11 mouse cellular contexts compared by ENCODE assay signal in the genomic region with DNA sequence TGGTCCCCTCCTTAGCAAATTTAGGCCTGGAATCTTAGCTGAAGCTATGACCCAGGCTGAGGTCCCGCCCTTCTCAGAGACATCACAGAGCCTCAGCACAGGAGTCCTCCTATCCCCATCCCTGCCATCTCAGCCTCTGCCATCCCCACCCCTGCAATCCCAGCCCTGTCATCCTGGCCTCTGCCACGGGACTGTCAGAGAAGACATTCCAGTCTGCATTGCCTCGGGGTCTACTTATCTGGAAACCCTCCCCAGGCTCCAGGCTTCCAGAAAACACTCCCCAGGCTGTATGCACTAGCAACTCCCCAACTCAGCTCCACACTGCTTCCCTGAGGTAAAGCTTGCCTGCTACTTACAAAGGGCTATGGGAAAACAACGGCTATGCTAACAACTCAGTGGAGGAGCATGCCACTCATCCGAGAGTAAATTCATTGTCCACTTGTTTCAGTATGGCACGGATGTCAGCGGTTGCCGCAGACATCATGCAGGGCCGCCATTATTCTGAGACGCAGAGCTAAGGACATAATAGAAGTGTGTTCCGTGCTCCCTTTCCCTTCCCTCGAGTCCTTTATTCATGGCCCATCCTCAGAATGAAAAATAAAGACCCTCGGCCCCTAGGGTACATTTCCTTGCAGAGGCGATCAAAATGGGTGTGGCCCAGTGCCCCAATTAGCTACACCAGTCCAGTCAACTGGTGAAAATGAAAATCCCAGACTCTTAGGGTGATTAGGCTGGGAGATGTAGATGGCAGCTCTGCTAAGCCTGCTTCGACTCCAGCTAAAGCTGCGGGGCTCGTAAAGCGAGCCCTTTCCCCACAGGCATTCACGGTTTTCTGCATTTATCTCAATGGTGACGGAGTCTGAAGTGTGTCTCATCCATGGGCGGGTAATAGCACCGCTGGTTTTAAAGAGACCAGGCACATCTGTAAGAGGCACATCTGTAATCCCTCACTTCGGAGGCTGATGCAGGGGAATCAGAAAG. TPM values are rescaled to one million over a fixed set of nuclear protein-coding genes. Genes with fewer than 3 reads are reported as not detected.
DNase-seq lines count a peak whose midpoint lies in the region; ATAC-seq and TF ChIP-seq lines count a peak whose summit lies in the region.
"Had no signal": no experiment of that assay in that cellular context is flagged by ENCODE, and none has a peak within 500 bp of the region (broad histone marks: within the 10 kb centered on the region; RNA-seq: fewer than 3 reads in every experiment).

No protein-coding gene starts in this region.

- no peaks in the 10 kb centered on the region for H3K27me3 ChIP-seq in embryonic facial prominence, embryonic 15.5 days
- no peaks in the 10 kb centered on the region for H3K27me3 ChIP-seq in hindbrain, embryonic 14.5 days (ENCODE audit: control insufficient read depth, insufficient read depth, low read length)
- no peaks in the 10 kb centered on the region for H3K27me3 ChIP-seq in midbrain, embryonic 16.5 days (ENCODE audit: control insufficient read depth, insufficient read depth, low read depth, low read length)

- peak overlapping the region; percentile 3 to 19; a peak in 2 of 4 replicates for H3K4me3 ChIP-seq in ES-E14 (ENCODE audit: insufficient read depth in 1 of 2, low read depth in 1 of 2, low read length in 2 of 2, poor library complexity in 1 of 2, severe bottlenecking in 1 of 2)
- H3K4me3 ChIP-seq in embryonic facial prominence, embryonic 15.5 days (replicated peaks), result no peak overlapping the region
- no peak overlapping the region for H3K4me3 ChIP-seq in hindbrain, embryonic 14.5 days (replicated peaks; ENCODE audit: low read length)
- no peak overlapping the region for H3K4me3 ChIP-seq in midbrain, embryonic 16.5 days (ENCODE audit: low read depth, low read length)
- H3K4me3 ChIP-seq: erythroblast, embryonic 14.5 days had no signal

- in situ Hi-C loops in ES-E14 (cut with MboI; ENCODE audit: low sequenced_read_pairs in 2 of 2, unreplicated experiment in 2 of 2), result no loop called here

- ATAC-seq in embryonic facial prominence, embryonic 15.5 days (ENCODE audit: insufficient number of reproducible peaks, low FRiP score, low TSS enrichment, low read depth), result no peak
- peak; percentile 52; the same call in 1 of the 2 replicates for ATAC-seq in hindbrain, embryonic 14.5 days (ENCODE audit: low FRiP score)
- peak; percentile 49 for ATAC-seq in midbrain, embryonic 16.5 days

- 0 out of 2 replicates have a peak overlapping the region, but pooled peaks have one; percentile 42 for H3K27ac ChIP-seq in ES-E14 (ENCODE audit: insufficient read depth, low read depth, low read length, poor library complexity, severe bottlenecking)
- H3K27ac ChIP-seq in embryonic facial prominence, embryonic 15.5 days (replicated peaks), result peak overlapping the region; percentile 65; the same call in 1 of the 2 replicates
- H3K27ac ChIP-seq in hindbrain, embryonic 14.5 days, result peak overlapping the region; percentile 57
- peak overlapping the region; percentile 70 for H3K27ac ChIP-seq in midbrain, embryonic 16.5 days (ENCODE audit: low read length)

- peaks cover 8 to 20% of the 10 kb centered on the region in 2 experiments for H3K4me1 ChIP-seq in ES-E14 (ENCODE audit: control insufficient read depth in 2 of 2, insufficient read depth in 2 of 2, low read length in 2 of 2, poor library complexity in 1 of 2)
- H3K4me1 ChIP-seq in embryonic facial prominence, embryonic 15.5 days, result peaks cover 42% of the 10 kb centered on the region
- H3K4me1 ChIP-seq in hindbrain, embryonic 14.5 days (replicated peaks; ENCODE audit: control insufficient read depth, insufficient read depth, low read length), result peaks cover 19% of the 10 kb centered on the region
- H3K4me1 ChIP-seq in midbrain, embryonic 16.5 days (ENCODE audit: control insufficient read depth, insufficient read depth, low read length), result peaks cover 13% of the 10 kb centered on the region

- no peak overlapping the region for H3K9ac ChIP-seq in ES-E14 (ENCODE audit: insufficient read depth, low read depth, low read length, poor library complexity, severe bottlenecking)
- no peak overlapping the region for H3K9ac ChIP-seq in embryonic facial prominence, embryonic 15.5 days
- peak overlapping the region; percentile 9; the same call in 1 of the 2 replicates for H3K9ac ChIP-seq in hindbrain, embryonic 14.5 days
- H3K9ac ChIP-seq in midbrain, embryonic 16.5 days (ENCODE audit: low read depth, low read length), result peak overlapping the region; percentile 3

- 60% methylated on average over 23 of the region's 23 CpGs for WGBS in embryonic facial prominence, embryonic 15.5 days
- 13% methylated on average over 23 of the region's 23 CpGs for WGBS in hindbrain, embryonic 14.5 days
- WGBS in midbrain, embryonic 16.5 days, result 14% methylated on average over 23 of the region's 23 CpGs

- H3K9me3 ChIP-seq in ES-E14 (ENCODE audit: control insufficient read depth, insufficient read depth, low read depth, low read length), result no peaks in the 10 kb centered on the region
- H3K9me3 ChIP-seq in embryonic facial prominence, embryonic 15.5 days (replicated peaks), result no peaks in the 10 kb centered on the region
- peaks cover 4% of the 10 kb centered on the region for H3K9me3 ChIP-seq in hindbrain, embryonic 14.5 days (ENCODE audit: control insufficient read depth, low read length)
- H3K9me3 ChIP-seq in midbrain, embryonic 16.5 days (replicated peaks; ENCODE audit: control insufficient read depth, low read length, poor library complexity, severe bottlenecking), result no peaks in the 10 kb centered on the region

- H3K4me2 ChIP-seq in embryonic facial prominence, embryonic 15.5 days (replicated peaks), result no peak overlapping the region
- peak overlapping the region; percentile 35 for H3K4me2 ChIP-seq in hindbrain, embryonic 14.5 days (replicated peaks)
- H3K4me2 ChIP-seq in midbrain, embryonic 16.5 days (ENCODE audit: low read length), result peak overlapping the region; percentile 39

- H3K36me3 ChIP-seq in ES-E14 (ENCODE audit: control insufficient read depth, insufficient read depth, low read length, poor library complexity, severe bottlenecking), result no peaks in the 10 kb centered on the region
- H3K36me3 ChIP-seq in embryonic facial prominence, embryonic 15.5 days, result no peaks in the 10 kb centered on the region
- H3K36me3 ChIP-seq in hindbrain, embryonic 14.5 days (replicated peaks; ENCODE audit: control insufficient read depth, insufficient read depth), result no peaks in the 10 kb centered on the region
- no peaks in the 10 kb centered on the region for H3K36me3 ChIP-seq in midbrain, embryonic 16.5 days (ENCODE audit: control insufficient read depth, insufficient read depth, low read length)

- DNase-seq in ES-E14 (ENCODE audit: low read depth, low spot score), result no peak
- DNase-seq in hindbrain, embryonic 14.5 days (ENCODE audit: low spot score), result no peak
- DNase-seq in B cell, adult 2 months, result no peak
- DNase-seq in kidney, adult 11 months, result no peak
- DNase-seq in right cerebral cortex, postnatal 36 days (ENCODE audit: low spot score in 2 of 2), result no peak
- DNase-seq in thymus, postnatal 10 days (ENCODE audit: low spot score in 2 of 2), result no peak
- DNase-seq: lung, adult 18-20 months; right cerebral cortex, postnatal 14 days had no signal

TF ChIP-seq in ES-E14, 5 proteins besides CTCF, POLR2A, EP300 and RAD21:
- TF ChIP-seq MAFK (IDR thresholded peaks at IDR 0.05; ENCODE audit: insufficient read depth, low read depth, low read length), result no peak
- no peak for TF ChIP-seq ZNF384 (IDR thresholded peaks at IDR 0.05; ENCODE audit: low read depth, low read length)
- no peak for TF ChIP-seq CHD2 (IDR thresholded peaks at IDR 0.05; ENCODE audit: low read depth, low read length)
- no peak for TF ChIP-seq HCFC1 (IDR thresholded peaks at IDR 0.05; ENCODE audit: borderline replicate concordance, insufficient read depth, low read length)
- no peak for TF ChIP-seq ZC3H11A (IDR thresholded peaks at IDR 0.05; ENCODE audit: borderline replicate concordance, low read depth, low read length)

RNA-seq across cellular contexts. Expression of a gene that starts 29.1 kb away (rescaled TPM):
- total RNA-seq in ES-E14 (2012; rRNA removed), result 12.3 and 13.0 TPM in 2 replicates
- 15.8 and 16.0 TPM in 2 replicates for polyA plus RNA-seq in embryonic facial prominence, embryonic 15.5 days (2015; fragmentation: Nextera tagmentation; extraction: Ambion mirVana)
- 2.8 and 3.0 TPM in 2 replicates for polyA plus RNA-seq in hindbrain, embryonic 14.5 days (2014; fragmentation: Nextera tagmentation; extraction: Ambion mirVana)
- 1.5 and 1.8 TPM in 2 replicates for polyA plus RNA-seq in midbrain, embryonic 16.5 days (2015; fragmentation: Nextera tagmentation; extraction: Ambion mirVana)

RNA-seq across cellular contexts. Expression of a gene that starts 44.0 kb away (rescaled TPM):
- total RNA-seq in ES-E14 (2012; rRNA removed), result 20.2 and 22.9 TPM in 2 replicates
- polyA plus RNA-seq in embryonic facial prominence, embryonic 15.5 days (2015; fragmentation: Nextera tagmentation; extraction: Ambion mirVana), result 51.3 and 53.6 TPM in 2 replicates
- polyA plus RNA-seq in hindbrain, embryonic 14.5 days (2014; fragmentation: Nextera tagmentation; extraction: Ambion mirVana), result 26.8 and 30.9 TPM in 2 replicates
- 23.4 and 24.0 TPM in 2 replicates for polyA plus RNA-seq in midbrain, embryonic 16.5 days (2015; fragmentation: Nextera tagmentation; extraction: Ambion mirVana)

Comparison
In these comparisons a context has a peak if more than half of its experiments do, and no peak if none do; other contexts are left out.
1. H3K4me3 ChIP-seq: peak in ES-E14 (2 of 2); none in embryonic facial prominence, embryonic 15.5 days (single experiment), hindbrain, embryonic 14.5 days (single experiment) and midbrain, embryonic 16.5 days (single experiment).
2. H3K9ac ChIP-seq: peak in hindbrain, embryonic 14.5 days (single experiment) and midbrain, embryonic 16.5 days (single experiment); none in ES-E14 (single experiment) and embryonic facial prominence, embryonic 15.5 days (single experiment).
3. Peak in every context shown above with its lines, with median percentiles within 50 percentile points of each other: H3K27ac ChIP-seq.